Mouse (Mus musculus) cerebellum, postnatal 10 days (tissue): ENCODE measurements around the gene Gramd1b.

Source experiments
- DNase-seq, 2 experiments: peaks; one replicate each; pipeline ENCODE4 v3.0.0; 2021; ENCODE audit warnings: mixed read lengths in 2 of 2

Gramd1b gene

GRCm38 (mm10) chr9:40531027-40531621 lies at the start of gene Gramd1b:
Gramd1b (minus strand) TSS chr9:40531383.
- peak; percentile 77 for DNase-seq

- DNase-seq = peak in 1 of 2 experiments; percentile 23
Observed at GRCm38 (mm10) chr9:40578726-40579625, 47.8 kb upstream of the Gramd1b start.

- no peak for DNase-seq
Observed at GRCm38 (mm10) chr9:40577132-40577531, 45.9 kb upstream of the Gramd1b start.

GRCm38 (mm10) chr9:40575053-40575985 lies 44.1 kb upstream of the Gramd1b start:
- DNase-seq = peak; percentile 25 to 42

GRCm38 (mm10) chr9:40571280-40571679 lies 40.1 kb upstream of the Gramd1b start:
- no peak for DNase-seq

- DNase-seq = peak; percentile 32 to 46
Observed at GRCm38 (mm10) chr9:40568070-40568469, 36.9 kb upstream of the Gramd1b start.

- no peak for DNase-seq
Observed at GRCm38 (mm10) chr9:40563750-40564149, 32.6 kb upstream of the Gramd1b start.

GRCm38 (mm10) chr9:40559646-40560045 lies 28.5 kb upstream of the Gramd1b start:
- DNase-seq = no peak

- DNase-seq = no peak
Observed at GRCm38 (mm10) chr9:40557796-40558195, 26.6 kb upstream of the Gramd1b start.

GRCm38 (mm10) chr9:40556396-40556795 lies 25.2 kb upstream of the Gramd1b start:
- no peak for DNase-seq

- no peak for DNase-seq
Observed at GRCm38 (mm10) chr9:40555243-40555642, 24.1 kb upstream of the Gramd1b start.

GRCm38 (mm10) chr9:40547876-40548275 lies 16.7 kb upstream of the Gramd1b start:
- no peak for DNase-seq

- DNase-seq = peak in 1 of 2 experiments; percentile 23
Observed at GRCm38 (mm10) chr9:40545193-40545592, 14.0 kb upstream of the Gramd1b start.

- peak in 1 of 2 experiments; percentile 34 for DNase-seq
Observed at GRCm38 (mm10) chr9:40539588-40540140, 8.5 kb upstream of the Gramd1b start.

- peak; percentile 100 for DNase-seq
Observed at GRCm38 (mm10) chr9:40537708-40538105, 6.5 kb upstream of the Gramd1b start.

- peak in 1 of 2 experiments; percentile 43 for DNase-seq
Observed at GRCm38 (mm10) chr9:40537044-40537707, 6.0 kb upstream of the Gramd1b start.

- peak in 1 of 2 experiments; percentile 23 for DNase-seq
Observed at GRCm38 (mm10) chr9:40530536-40530935, 647 bp downstream of the Gramd1b start.

GRCm38 (mm10) chr9:40528733-40529132 lies 2.5 kb downstream of the Gramd1b start:
- DNase-seq = no peak

- no peak for DNase-seq
Observed at GRCm38 (mm10) chr9:40526928-40527327, 4.3 kb downstream of the Gramd1b start.

GRCm38 (mm10) chr9:40522156-40522555 lies 9.0 kb downstream of the Gramd1b start:
- DNase-seq = no peak

- no peak for DNase-seq
Observed at GRCm38 (mm10) chr9:40521097-40521496, 10.1 kb downstream of the Gramd1b start.

GRCm38 (mm10) chr9:40519294-40519693 lies 11.9 kb downstream of the Gramd1b start:
- DNase-seq = no peak
